In genomic region chr2:144782481-144782880, GRCm38 (mm10) we compare ENCODE assay signal across 22 mouse cellular contexts. TPM values are rescaled to one million over a fixed set of nuclear protein-coding genes. Genes with fewer than 3 reads are reported as not detected.
DNase-seq lines count a peak whose midpoint lies in the region; ATAC-seq lines count a peak whose summit lies in the region.
"Had no signal": no experiment of that assay in that cellular context is flagged by ENCODE, and none has a peak within 500 bp of the region (broad histone marks: within the 10 kb centered on the region; RNA-seq: fewer than 3 reads in every experiment).

No protein-coding gene starts in this region.

- no peak overlapping the region for H3K4me2 ChIP-seq in kidney, embryonic 16.5 days (replicated peaks; ENCODE audit: low read depth, low read length)
- no peak overlapping the region for H3K4me2 ChIP-seq in intestine, embryonic 16.5 days (ENCODE audit: low read depth, low read length)
- H3K4me2 ChIP-seq: embryonic facial prominence, embryonic 12.5 days; forebrain, embryonic 15.5 days; heart, embryonic 12.5 days; hindbrain, embryonic 12.5 days had no signal

- H3K4me1 ChIP-seq in kidney, embryonic 16.5 days (ENCODE audit: insufficient read depth, low read length) = no peaks in the 10 kb centered on the region
- H3K4me1 ChIP-seq in intestine, embryonic 16.5 days (ENCODE audit: control insufficient read depth, insufficient read depth, low read length) = no peaks in the 10 kb centered on the region
- H3K4me1 ChIP-seq: embryonic facial prominence, embryonic 12.5 days; forebrain, embryonic 15.5 days; heart, embryonic 12.5 days; hindbrain, embryonic 12.5 days had no signal

- H3K4me3 ChIP-seq in kidney, embryonic 16.5 days (ENCODE audit: low read length) = no peak overlapping the region
- no peak overlapping the region for H3K4me3 ChIP-seq in intestine, embryonic 16.5 days (ENCODE audit: low read length)
- H3K4me3 ChIP-seq: embryonic facial prominence, embryonic 12.5 days; forebrain, embryonic 15.5 days; heart, embryonic 12.5 days; hindbrain, embryonic 12.5 days had no signal

- ATAC-seq in kidney, embryonic 16.5 days (ENCODE audit: low FRiP score, low TSS enrichment) = no peak
- ATAC-seq in intestine, embryonic 16.5 days = no peak
- no peak for ATAC-seq in megakaryocyte-erythroid progenitor cell, adult 5-6 weeks (replicated peaks; ENCODE audit: low FRiP score, low TSS enrichment, poor library complexity, severe bottlenecking)
- ATAC-seq: forebrain, embryonic 15.5 days; hindbrain, embryonic 16.5 days; inflammation-experienced regulatory T-cells, adult 6 months had no signal

- intact Hi-C loops in left cerebral cortex, postnatal 10 days (cut with DNase I) = no loop called here

- peak; percentile 32 for DNase-seq in kidney, adult 11 months
- peak; percentile 52 for DNase-seq in kidney, adult 9 months
- DNase-seq in kidney, postnatal 14 days = peak; percentile 44
- DNase-seq in left cerebral cortex, postnatal 10 days (ENCODE audit: extremely low spot score in 1 of 2, low spot score in 2 of 2) = no peak
- DNase-seq: adrenal gland, postnatal 14 days; cerebellum, adult 18-20 months; cerebellum, adult 9-11 months; cerebellum, postnatal 36 days; gastrocnemius, postnatal 14 days had no signal

- no peaks in the 10 kb centered on the region for H3K27me3 ChIP-seq in kidney, embryonic 16.5 days (ENCODE audit: insufficient read depth, low read length)
- H3K27me3 ChIP-seq in intestine, embryonic 16.5 days (replicated peaks; ENCODE audit: control insufficient read depth, insufficient read depth, low read length) = no peaks in the 10 kb centered on the region
- H3K27me3 ChIP-seq: embryonic facial prominence, embryonic 12.5 days; forebrain, embryonic 15.5 days; heart, embryonic 12.5 days; hindbrain, embryonic 12.5 days had no signal

- 47% methylated on average over 4 of the region's 4 CpGs for WGBS in kidney, embryonic 16.5 days
- 51% methylated on average over 4 of the region's 4 CpGs for WGBS in intestine, embryonic 16.5 days

- H3K9ac ChIP-seq in kidney, embryonic 16.5 days (replicated peaks; ENCODE audit: low read length) = no peak overlapping the region
- no peak overlapping the region for H3K9ac ChIP-seq in intestine, embryonic 16.5 days (ENCODE audit: low read depth, low read length)
- H3K9ac ChIP-seq: embryonic facial prominence, embryonic 12.5 days; forebrain, embryonic 15.5 days; heart, embryonic 12.5 days; hindbrain, embryonic 12.5 days had no signal

- H3K27ac ChIP-seq in kidney, embryonic 16.5 days (ENCODE audit: low read length) = no peak overlapping the region
- no peak overlapping the region for H3K27ac ChIP-seq in intestine, embryonic 16.5 days (ENCODE audit: low read length)
- H3K27ac ChIP-seq: embryonic facial prominence, embryonic 12.5 days; forebrain, embryonic 15.5 days; hindbrain, embryonic 12.5 days had no signal

- H3K36me3 ChIP-seq in kidney, embryonic 16.5 days (ENCODE audit: insufficient read depth, low read length) = no peaks in the 10 kb centered on the region
- no peaks in the 10 kb centered on the region for H3K36me3 ChIP-seq in intestine, embryonic 16.5 days (ENCODE audit: control insufficient read depth, insufficient read depth, low read length)
- H3K36me3 ChIP-seq: embryonic facial prominence, embryonic 12.5 days; forebrain, embryonic 15.5 days; heart, embryonic 12.5 days; hindbrain, embryonic 12.5 days had no signal

- H3K9me3 ChIP-seq in kidney, embryonic 16.5 days (ENCODE audit: low read length) = no peaks in the 10 kb centered on the region
- H3K9me3 ChIP-seq in intestine, embryonic 16.5 days (ENCODE audit: control insufficient read depth, low read length) = no peaks in the 10 kb centered on the region
- H3K9me3 ChIP-seq: embryonic facial prominence, embryonic 12.5 days; forebrain, embryonic 15.5 days; heart, embryonic 12.5 days; hindbrain, embryonic 12.5 days had no signal

RNA-seq across cellular contexts. Expression of gene Scp2d1, which starts 41.0 kb away (rescaled TPM):
- not detected in 2 replicates for polyA plus RNA-seq in kidney, embryonic 16.5 days (2015; fragmentation: Nextera tagmentation; extraction: Ambion mirVana)
- not detected for total RNA-seq in left cerebral cortex, postnatal 10 days (2021)
- not detected in 2 replicates for polyA plus RNA-seq in intestine, embryonic 16.5 days (2015; fragmentation: Nextera tagmentation; extraction: Ambion mirVana)
- total RNA-seq in megakaryocyte-erythroid progenitor cell, adult 5-6 weeks (2014; fragmentation: Nextera tagmentation) = not detected in 2 replicates
- not detected in 2 replicates for total RNA-seq in megakaryocyte-erythroid progenitor cell, adult 5-6 weeks (2017)
- total RNA-seq: adrenal gland, postnatal 14 days; gastrocnemius, postnatal 14 days; heart, adult 8-10 months; heart, postnatal 25 days had no signal
- polyA plus RNA-seq: embryonic facial prominence, embryonic 12.5 days; forebrain, embryonic 11.5 days; forebrain, embryonic 15.5 days; heart, embryonic 12.5 days; heart, embryonic 16.5 days; hindbrain, embryonic 12.5 days; hindbrain, embryonic 16.5 days; inflammation-experienced regulatory T-cells, adult 6 months had no signal

Comparison
In these comparisons a context has a peak if more than half of its experiments do, and no peak if none do; other contexts are left out.
1. DNase-seq: peak in kidney, adult 11 months (single experiment), kidney, adult 9 months (single experiment) and kidney, postnatal 14 days (single experiment); none in left cerebral cortex, postnatal 10 days (0 of 2).